Mouse (Mus musculus) heart, adult 2 months (tissue): ENCODE measurements at regions not wholly inside any gene's neighbourhood (a gene's known extent, or its start where the extent isn't known, plus 50 kb on each side); places are given as distances from the start of the nearest gene placed in this dataset.

Experiments
- CTCF ChIP-seq: fragments of 200-600 bp; IDR thresholded peaks from 2 replicates; pipeline ENCODE4 v1.8.1; 2022; ENCODE audit warnings: antibody characterized with exemption, mild to moderate bottlenecking, moderate library complexity
- POLR2A ChIP-seq: fragments of 200-500 bp; IDR thresholded peaks from 2 replicates; pipeline ENCODE4 v1.6.1; 2011; ENCODE audit warnings: mild to moderate bottlenecking, low read depth, low read length, control low read depth; ENCODE audit not compliant: insufficient read depth

GRCm38 (mm10) chr17:93068489-93068888 is 130.3 kb upstream of the Adcyap1 start:
- no peak for TF ChIP-seq POLR2A
- no peak for TF ChIP-seq CTCF
